10 mouse cellular contexts compared by ENCODE assay signal in genomic region chr7:96813497-96814400, GRCm38 (mm10).
DNase-seq lines count a peak whose midpoint lies in the region; ATAC-seq and TF ChIP-seq lines count a peak whose summit lies in the region.
"Had no signal": no experiment of that assay in that cellular context is flagged by ENCODE, and none has a peak within 500 bp of the region (broad histone marks: within the 10 kb centered on the region; RNA-seq: fewer than 3 reads in every experiment).

No protein-coding gene starts in this region.

- no peak overlapping the region for H3K4me3 ChIP-seq in lung, embryonic 14.5 days (ENCODE audit: low read depth, low read length)
- no peak overlapping the region for H3K4me3 ChIP-seq in lung, adult 2 months (replicated peaks; ENCODE audit: extremely low read depth, low read depth, low read length)
- H3K4me3 ChIP-seq in heart, embryonic 12.5 days: no peak overlapping the region
- H3K4me3 ChIP-seq in stomach, embryonic 15.5 days (replicated peaks): no peak overlapping the region
- H3K4me3 ChIP-seq: hindbrain, embryonic 15.5 days had no signal

- H3K27me3 ChIP-seq in lung, embryonic 14.5 days (ENCODE audit: insufficient read depth, low read length): no peaks in the 10 kb centered on the region
- H3K27me3 ChIP-seq in heart, embryonic 12.5 days (replicated peaks): no peaks in the 10 kb centered on the region
- no peaks in the 10 kb centered on the region for H3K27me3 ChIP-seq in stomach, embryonic 15.5 days (replicated peaks)
- H3K27me3 ChIP-seq: Patski had no signal

- WGBS in lung, embryonic 14.5 days: 45% methylated on average over 9 of the region's 9 CpGs
- 64% methylated on average over 9 of the region's 9 CpGs for WGBS in lung, adult 2 months
- 56% methylated on average over 9 of the region's 9 CpGs for WGBS in heart, embryonic 12.5 days
- WGBS in stomach, embryonic 15.5 days: 47% methylated on average over 9 of the region's 9 CpGs

- peak overlapping the region; percentile 82 for H3K27ac ChIP-seq in lung, embryonic 14.5 days (ENCODE audit: low read depth)
- H3K27ac ChIP-seq in heart, embryonic 12.5 days (ENCODE audit: poor library complexity, severe bottlenecking): peak overlapping the region; percentile 74
- H3K27ac ChIP-seq in stomach, embryonic 15.5 days: peak overlapping the region; percentile 85
- H3K27ac ChIP-seq: hindbrain, embryonic 15.5 days had no signal

- peak; percentile 90 for DNase-seq in lung, embryonic 14.5 days
- no peak for DNase-seq in lung, adult 2 months
- DNase-seq in kidney, postnatal 36 days: peak; percentile 28 to 38
- no peak for DNase-seq in frontal cortex, postnatal 10 days (ENCODE audit: low spot score in 2 of 2)
- no peak for DNase-seq in right cerebral cortex, adult 2 months (ENCODE audit: low spot score in 2 of 2)
- DNase-seq in ovary, postnatal 14 days (ENCODE audit: low spot score): no peak

- no peak for TF ChIP-seq CTCF in lung, embryonic 14.5 days (IDR thresholded peaks at IDR 0.05; ENCODE audit: low read depth)
- TF ChIP-seq CTCF in lung, adult 2 months (IDR thresholded peaks at IDR 0.05; ENCODE audit: insufficient read depth, low read length): no peak

- H3K9me3 ChIP-seq in lung, embryonic 14.5 days (ENCODE audit: low read depth, low read length): no peaks in the 10 kb centered on the region
- no peaks in the 10 kb centered on the region for H3K9me3 ChIP-seq in heart, embryonic 12.5 days (replicated peaks)
- H3K9me3 ChIP-seq in stomach, embryonic 15.5 days: no peaks in the 10 kb centered on the region
- H3K9me3 ChIP-seq: hindbrain, embryonic 15.5 days had no signal

- H3K4me2 ChIP-seq in lung, embryonic 14.5 days: no peak overlapping the region
- no peak overlapping the region for H3K4me2 ChIP-seq in heart, embryonic 12.5 days
- no peak overlapping the region for H3K4me2 ChIP-seq in stomach, embryonic 15.5 days
- H3K4me2 ChIP-seq: hindbrain, embryonic 15.5 days had no signal

- H3K4me1 ChIP-seq in lung, embryonic 14.5 days (ENCODE audit: insufficient read depth): peaks cover 16% of the 10 kb centered on the region
- no peaks in the 10 kb centered on the region for H3K4me1 ChIP-seq in lung, adult 2 months (ENCODE audit: control insufficient read depth, insufficient read depth, low read length)
- peaks cover 24% of the 10 kb centered on the region for H3K4me1 ChIP-seq in heart, embryonic 12.5 days (replicated peaks)
- peaks cover 14% of the 10 kb centered on the region for H3K4me1 ChIP-seq in stomach, embryonic 15.5 days

- TF ChIP-seq POLR2A in lung, adult 2 months (IDR thresholded peaks at IDR 0.05; ENCODE audit: borderline replicate concordance, extremely low read depth, low read depth, low read length): no peak

- H3K36me3 ChIP-seq in lung, embryonic 14.5 days (ENCODE audit: insufficient read depth): no peaks in the 10 kb centered on the region
- no peaks in the 10 kb centered on the region for H3K36me3 ChIP-seq in heart, embryonic 12.5 days
- no peaks in the 10 kb centered on the region for H3K36me3 ChIP-seq in stomach, embryonic 15.5 days
- H3K36me3 ChIP-seq: hindbrain, embryonic 15.5 days had no signal

- peak; percentile 76 for ATAC-seq in lung, embryonic 14.5 days (ENCODE audit: insufficient read depth)
- no peak for ATAC-seq in heart, embryonic 12.5 days (ENCODE audit: insufficient number of reproducible peaks, low FRiP score)
- ATAC-seq in stomach, embryonic 15.5 days (ENCODE audit: insufficient read depth, low FRiP score, low read depth): peak; percentile 61; the same call in 1 of the 2 replicates
- ATAC-seq: Patski had no signal

- no peak overlapping the region for H3K9ac ChIP-seq in lung, embryonic 14.5 days
- H3K9ac ChIP-seq in heart, embryonic 12.5 days: no peak overlapping the region
- no peak overlapping the region for H3K9ac ChIP-seq in stomach, embryonic 15.5 days
- H3K9ac ChIP-seq: hindbrain, embryonic 15.5 days had no signal

Comparison
In these comparisons a context has a peak if more than half of its experiments do, and no peak if none do; other contexts are left out.
1. DNase-seq: peak in lung, embryonic 14.5 days (single experiment) and kidney, postnatal 36 days (2 of 2); none in lung, adult 2 months (single experiment), frontal cortex, postnatal 10 days (0 of 2), right cerebral cortex, adult 2 months (0 of 2) and ovary, postnatal 14 days (single experiment).
2. Peak in every context shown above with its lines, with median percentiles within 50 percentile points of each other: H3K27ac ChIP-seq.